ENCODE assay signal across 9 mouse cellular contexts in genomic region chr15:25992992-25993727, GRCm38 (mm10). TPM values are rescaled to one million over a fixed set of nuclear protein-coding genes. Genes with fewer than 3 reads are reported as not detected.
DNase-seq lines count a peak whose midpoint lies in the region; ATAC-seq lines count a peak whose summit lies in the region.
"Had no signal": no experiment of that assay in that cellular context is flagged by ENCODE, and none has a peak within 500 bp of the region (broad histone marks: within the 10 kb centered on the region; RNA-seq: fewer than 3 reads in every experiment).

No protein-coding gene starts in this region.

- 61% methylated on average over 8 of the region's 8 CpGs for WGBS in neural tube, embryonic 15.5 days
- 59% methylated on average over 8 of the region's 8 CpGs for WGBS in hindbrain, embryonic 14.5 days

- H3K4me2 ChIP-seq in neural tube, embryonic 15.5 days = no peak overlapping the region
- H3K4me2 ChIP-seq in hindbrain, embryonic 14.5 days (replicated peaks) = no peak overlapping the region

- H3K9ac ChIP-seq in neural tube, embryonic 15.5 days (replicated peaks) = no peak overlapping the region
- H3K9ac ChIP-seq in hindbrain, embryonic 14.5 days = no peak overlapping the region

- H3K36me3 ChIP-seq in neural tube, embryonic 15.5 days = peaks cover 48% of the 10 kb centered on the region
- H3K36me3 ChIP-seq in hindbrain, embryonic 14.5 days (replicated peaks; ENCODE audit: control insufficient read depth, insufficient read depth) = peaks cover 70% of the 10 kb centered on the region

- peak; percentile 47 for DNase-seq in neural tube, embryonic 10.5 days (ENCODE audit: extremely low spot score, low spot score)
- DNase-seq in adrenal gland, adult 18-20 months (ENCODE audit: low spot score in 2 of 2) = peak; percentile 31 to 67
- DNase-seq in embryo, embryonic 10.5 days (ENCODE audit: low spot score) = peak; percentile 89
- DNase-seq in hindbrain, embryonic 14.5 days (ENCODE audit: low spot score) = peak; percentile 87
- peak; percentile 80 to 82 for DNase-seq in left cerebral cortex, postnatal 14 days (ENCODE audit: low spot score in 2 of 2)
- DNase-seq in naive thymus-derived CD4-positive, alpha-beta T cell, adult 2 months (ENCODE audit: low read depth) = peak; percentile 74
- peak; percentile 55 for DNase-seq in thymus, postnatal 4 days

- no peak overlapping the region for H3K27ac ChIP-seq in neural tube, embryonic 15.5 days (replicated peaks)
- no peak overlapping the region for H3K27ac ChIP-seq in hindbrain, embryonic 14.5 days
- H3K27ac ChIP-seq: macrophage had no signal

- intact Hi-C loops in left cerebral cortex, postnatal 14 days (cut with DNase I) = loop anchor here (10.0 kb wide), 1 partner anchor 1192 kb away; no protein-coding TSS in a partner anchor

- ATAC-seq in neural tube, embryonic 15.5 days (ENCODE audit: low FRiP score) = no peak
- ATAC-seq in hindbrain, embryonic 14.5 days (ENCODE audit: low FRiP score) = no peak

- no peaks in the 10 kb centered on the region for H3K9me3 ChIP-seq in neural tube, embryonic 15.5 days (replicated peaks)
- no peaks in the 10 kb centered on the region for H3K9me3 ChIP-seq in hindbrain, embryonic 14.5 days (ENCODE audit: control insufficient read depth, low read length)

- peaks cover 10% of the 10 kb centered on the region; the same call in 1 of the 2 replicates for H3K4me1 ChIP-seq in neural tube, embryonic 15.5 days
- no peaks in the 10 kb centered on the region for H3K4me1 ChIP-seq in hindbrain, embryonic 14.5 days (replicated peaks; ENCODE audit: control insufficient read depth, insufficient read depth, low read length)

- no peak overlapping the region for H3K4me3 ChIP-seq in neural tube, embryonic 15.5 days (replicated peaks)
- H3K4me3 ChIP-seq in hindbrain, embryonic 14.5 days (replicated peaks; ENCODE audit: low read length) = no peak overlapping the region

- no peaks in the 10 kb centered on the region for H3K27me3 ChIP-seq in neural tube, embryonic 15.5 days (replicated peaks)
- H3K27me3 ChIP-seq in hindbrain, embryonic 14.5 days (ENCODE audit: control insufficient read depth, insufficient read depth, low read length) = no peaks in the 10 kb centered on the region

RNA-seq across cellular contexts. Expression of gene Zfp622, which starts 9.0 kb away (rescaled TPM):
- 35.2 and 37.4 TPM in 2 replicates for polyA plus RNA-seq in neural tube, embryonic 15.5 days (2015; fragmentation: Nextera tagmentation; extraction: Ambion mirVana)
- total RNA-seq in adrenal gland, adult 18-20 months (2021) = 10 to 100 TPM; 36.6 to 40.5 TPM
- polyA plus RNA-seq in hindbrain, embryonic 14.5 days (2014; fragmentation: Nextera tagmentation; extraction: Ambion mirVana) = 37.1 and 37.4 TPM in 2 replicates
- 10 to 100 TPM; 39.0 to 41.8 TPM for total RNA-seq in left cerebral cortex, postnatal 14 days (2021)
